Mouse (Mus musculus) intestine, embryonic 15.5 days (tissue): ENCODE measurements around the gene Cercam. TPM values are rescaled to one million over a fixed set of nuclear protein-coding genes. Genes with fewer than 3 reads are reported as not detected.

ENCODE experiments used
- ATAC-seq: fragments of 200-750 bp; cut with Nextera tagmentation; 2 replicates; pipeline ENCODE4 v1.8.0; 2017; ENCODE audit warnings: moderate TSS enrichment, moderate library complexity
- H3K27ac ChIP-seq: fragments of 300-500 bp; sonication (generic); 2 replicates; pipeline ENCODE4 v1.5.1; 2015; ENCODE audit warnings: mild to moderate bottlenecking, inconsistent platforms
- H3K27me3 ChIP-seq: fragments of 300-500 bp; sonication (generic); replicated peaks from 2 replicates; pipeline ENCODE4 v1.6.1; 2015; ENCODE audit warnings: inconsistent platforms
- H3K36me3 ChIP-seq: fragments of 300-500 bp; sonication (generic); 2 replicates; pipeline ENCODE4 v1.6.1; 2015; ENCODE audit warnings: inconsistent platforms
- H3K4me1 ChIP-seq: fragments of 300-500 bp; sonication (generic); replicated peaks from 2 replicates; pipeline ENCODE4 v1.6.1; 2015; ENCODE audit warnings: inconsistent platforms
- H3K4me2 ChIP-seq: fragments of 300-500 bp; sonication (generic); replicated peaks from 2 replicates; pipeline ENCODE4 v1.6.1; 2015; ENCODE audit warnings: mild to moderate bottlenecking, inconsistent platforms
- H3K4me3 ChIP-seq: fragments of 300-500 bp; sonication (generic); replicated peaks from 2 replicates; pipeline ENCODE4 v1.5.1; 2015; ENCODE audit warnings: inconsistent platforms
- H3K9ac ChIP-seq: fragments of 300-500 bp; sonication (generic); 2 replicates; pipeline ENCODE4 v1.6.1; 2015; ENCODE audit warnings: inconsistent platforms
- H3K9me3 ChIP-seq: fragments of 300-500 bp; sonication (generic); 2 replicates; pipeline ENCODE4 v1.6.1; 2016; ENCODE audit warnings: inconsistent platforms
- WGBS: fragments of 180-500 bp; shearing (Covaris S2); methylation state at CpG from one replicate; pipeline ENCODE4 v1.1.7; 2015; 5-methylcytosine and 5-hydroxymethylcytosine counted together
- polyA plus RNA-seq: library from polyadenylated mRNA; unstranded; fragments of >200 nt; fragmentation: Nextera tagmentation; extraction: Ambion mirVana; gene quantifications from 2 replicates; pipeline ENCODE4 v1.2.1, GENCODE M21; 2015

The Cercam gene
- polyA plus RNA-seq, 1 experiment from 2014 or later, result 23.7 TPM

DNA sequence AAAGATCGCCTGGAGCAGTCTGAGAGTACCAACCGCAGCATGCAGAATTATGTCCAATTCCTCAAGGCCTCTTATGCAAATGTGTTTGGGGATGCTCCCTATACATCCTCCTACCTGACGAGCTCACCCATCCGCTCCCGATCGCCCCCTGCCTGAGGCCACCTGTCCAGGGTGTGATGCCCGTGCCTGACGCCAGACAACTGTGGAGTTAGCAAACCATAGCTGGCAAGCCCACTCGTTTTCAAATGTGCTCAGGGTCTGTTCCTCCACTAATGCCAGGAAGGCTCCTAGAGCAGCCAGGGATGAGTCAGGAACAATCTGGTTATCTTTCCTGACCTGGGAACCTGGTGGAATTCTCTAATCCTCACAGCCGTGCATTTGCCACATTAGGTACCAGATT, 61.5 kb downstream of the Cercam start:
- no peak for ATAC-seq
- H3K4me3 ChIP-seq, result no peak overlapping the region
- 89% methylated on average over 10 of the region's 10 CpGs for WGBS
- no peaks in the 10 kb centered on the region for H3K27me3 ChIP-seq
- no peaks in the 10 kb centered on the region for H3K4me1 ChIP-seq
- H3K9ac ChIP-seq, result no peak overlapping the region
- no peak overlapping the region for H3K27ac ChIP-seq
- no peaks in the 10 kb centered on the region for H3K9me3 ChIP-seq
- H3K36me3 ChIP-seq, result peaks cover 31% of the 10 kb centered on the region
- H3K4me2 ChIP-seq, result no peak overlapping the region

DNA sequence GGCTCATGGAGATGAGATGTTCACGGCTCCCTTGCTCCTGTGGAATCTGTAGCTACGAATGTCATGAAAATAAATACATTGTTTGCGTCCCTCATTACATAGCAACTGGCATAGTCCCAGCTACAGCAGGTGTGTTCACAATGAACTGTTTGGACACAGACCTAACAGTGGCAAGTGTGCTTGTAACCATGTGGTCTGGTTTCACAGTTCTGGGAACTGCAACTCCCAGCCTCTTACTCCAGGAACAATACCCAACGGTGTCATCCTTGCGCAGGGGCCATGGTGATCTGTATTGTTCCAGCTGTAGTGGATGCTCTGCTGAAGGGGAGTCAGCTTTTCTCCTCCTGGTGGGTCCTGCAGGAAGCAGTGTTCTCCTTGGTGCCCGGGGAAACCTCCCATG, 62.2 kb downstream of the Cercam start:
- no peak overlapping the region for H3K4me2 ChIP-seq
- peaks cover 4% of the 10 kb centered on the region; the same call in 1 of the 2 replicates for H3K4me1 ChIP-seq
- WGBS, result 88% methylated on average over 6 of the region's 6 CpGs
- H3K4me3 ChIP-seq, result no peak overlapping the region
- no peak overlapping the region for H3K27ac ChIP-seq
- no peak overlapping the region for H3K9ac ChIP-seq
- peaks cover 24% of the 10 kb centered on the region for H3K36me3 ChIP-seq
- ATAC-seq, result no peak
- no peaks in the 10 kb centered on the region for H3K9me3 ChIP-seq
- no peaks in the 10 kb centered on the region for H3K27me3 ChIP-seq

Other genes with a start within 250 kb of the Cercam start
- gene Rapgef1, start 249.4 kb upstream of the Cercam start, polyA plus RNA-seq, result 11.8 and 12.3 TPM in 2 replicates
- gene Gm13420, start 117.5 kb upstream of the Cercam start, polyA plus RNA-seq, result 0.43 and 1.3 TPM in 2 replicates
- 0.33 and 0.95 TPM in 2 replicates for gene Gm13547, start 109.9 kb upstream of the Cercam start, polyA plus RNA-seq
- gene Coq4, start 81.7 kb upstream of the Cercam start, polyA plus RNA-seq, result 45.7 and 56.6 TPM in 2 replicates
- gene Trub2, start 80.7 kb upstream of the Cercam start, polyA plus RNA-seq, result 30.5 and 40.5 TPM in 2 replicates
- gene Slc27a4, start 66.5 kb upstream of the Cercam start, polyA plus RNA-seq, result 31.8 and 35.2 TPM in 2 replicates
- gene Urm1, start 49.1 kb upstream of the Cercam start, polyA plus RNA-seq, result 23.8 and 26.4 TPM in 2 replicates
- 43.0 and 44.9 TPM in 2 replicates for gene Odf2, start 20.1 kb downstream of the Cercam start, polyA plus RNA-seq
- gene Gle1, start 66.3 kb downstream of the Cercam start, polyA plus RNA-seq, result 44.5 and 45.5 TPM in 2 replicates
- gene Sptan1, start 96.4 kb downstream of the Cercam start, polyA plus RNA-seq, result 73.3 and 82.9 TPM in 2 replicates
- gene Wdr34, start 179.7 kb downstream of the Cercam start, polyA plus RNA-seq, result 20.9 and 24.7 TPM in 2 replicates
- 437 and 494 TPM in 2 replicates for gene Set, start 188.2 kb downstream of the Cercam start, polyA plus RNA-seq
- 10.6 and 11.1 TPM in 2 replicates for gene Pkn3, start 208.5 kb downstream of the Cercam start, polyA plus RNA-seq
- gene Zdhhc12, start 224.5 kb downstream of the Cercam start, polyA plus RNA-seq, result 59.8 and 70.4 TPM in 2 replicates